Mouse (Mus musculus) liver, embryonic 16.5 days (tissue): Measurements from ENCODE around the gene Crygn. TPM values are rescaled to one million over a fixed set of nuclear protein-coding genes. Genes with fewer than 3 reads are reported as not detected.

ENCODE experiments used
- ATAC-seq: fragments of 200-750 bp; cut with Nextera tagmentation; 2 replicates; pipeline ENCODE4 v1.8.0; 2017; ENCODE audit warnings: low read depth, mild to moderate bottlenecking, moderate number of reproducible peaks, moderate library complexity
- H3K27ac ChIP-seq: fragments of 300-500 bp; sonication (generic); 2 replicates; pipeline ENCODE4 v1.5.1; 2014; ENCODE audit warnings: mild to moderate bottlenecking, low read length
- H3K27me3 ChIP-seq: fragments of 300-500 bp; sonication (generic); 2 replicates; pipeline ENCODE4 v1.6.1; 2014; ENCODE audit warnings: low read depth, low read length, mixed read lengths; ENCODE audit not compliant: control insufficient read depth, insufficient read depth
- H3K36me3 ChIP-seq: fragments of 300-500 bp; sonication (generic); 2 replicates; pipeline ENCODE4 v1.6.1; 2014; ENCODE audit warnings: mild to moderate bottlenecking; ENCODE audit not compliant: control insufficient read depth, insufficient read depth
- H3K4me1 ChIP-seq: fragments of 300-500 bp; sonication (generic); 2 replicates; pipeline ENCODE4 v1.6.1; 2014; ENCODE audit warnings: low read depth, low read length, mixed read lengths; ENCODE audit not compliant: control insufficient read depth
- H3K4me2 ChIP-seq: fragments of 300-500 bp; sonication (generic); 2 replicates; pipeline ENCODE4 v1.6.1; 2014; ENCODE audit warnings: low read depth, low read length, mixed read lengths
- H3K4me3 ChIP-seq: fragments of 300-500 bp; sonication (generic); 2 replicates; pipeline ENCODE4 v1.5.1; 2014; ENCODE audit warnings: low read depth, mild to moderate bottlenecking, low read length
- H3K9ac ChIP-seq: fragments of 300-500 bp; sonication (generic); 2 replicates; pipeline ENCODE4 v1.6.1; 2014; ENCODE audit warnings: low read depth, low read length
- H3K9me3 ChIP-seq: fragments of 300-500 bp; sonication (generic); replicated peaks from 2 replicates; pipeline ENCODE4 v1.6.1; 2016; ENCODE audit warnings: low read length; ENCODE audit not compliant: control insufficient read depth
- WGBS: fragments of 180-500 bp; shearing (Covaris S2); extraction: QIAGEN DNeasy Blood & Tissue Kit; methylation state at CpG from one replicate; pipeline ENCODE4 v1.1.7; 2014; ENCODE audit not compliant: insufficient replicate concordance; 5-methylcytosine and 5-hydroxymethylcytosine counted together
- polyA plus RNA-seq: library from polyadenylated mRNA; unstranded; fragments of >200 nt; fragmentation: Nextera tagmentation; extraction: Ambion mirVana; gene quantifications from 2 replicates; pipeline ENCODE4 v1.2.1, GENCODE M21; 2015

Gene Crygn
- polyA plus RNA-seq, 1 experiment from 2014 or later = 0.50 TPM

DNA sequence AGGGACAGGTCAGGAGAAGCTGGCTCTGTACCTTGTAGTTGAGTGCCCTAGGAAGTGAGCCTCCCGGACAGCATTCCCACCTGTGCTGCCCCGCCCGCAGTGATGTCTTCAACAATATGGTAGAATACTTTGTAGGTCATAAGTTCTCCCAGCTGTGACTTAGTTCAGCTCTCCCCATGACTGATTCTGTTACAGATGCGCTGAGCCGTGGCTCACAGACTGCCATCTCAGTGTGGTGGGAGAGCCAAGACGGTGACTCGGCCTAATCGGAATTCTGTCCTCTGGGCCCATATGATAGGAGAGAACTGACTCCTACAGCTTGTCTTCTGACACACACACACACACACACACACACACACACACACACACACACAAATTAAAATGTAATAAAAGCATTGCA is 53.2 kb downstream of the Crygn start:
- 87% methylated on average over 8 of the region's 8 CpGs for WGBS
- H3K36me3 ChIP-seq = peaks cover 32% of the 10 kb centered on the region
- no peak overlapping the region for H3K27ac ChIP-seq
- no peaks in the 10 kb centered on the region for H3K9me3 ChIP-seq
- ATAC-seq = no peak
- no peaks in the 10 kb centered on the region for H3K27me3 ChIP-seq
- H3K4me1 ChIP-seq = no peaks in the 10 kb centered on the region
- no peak overlapping the region for H3K4me3 ChIP-seq
- H3K4me2 ChIP-seq = no peak overlapping the region
- H3K9ac ChIP-seq = no peak overlapping the region

DNA sequence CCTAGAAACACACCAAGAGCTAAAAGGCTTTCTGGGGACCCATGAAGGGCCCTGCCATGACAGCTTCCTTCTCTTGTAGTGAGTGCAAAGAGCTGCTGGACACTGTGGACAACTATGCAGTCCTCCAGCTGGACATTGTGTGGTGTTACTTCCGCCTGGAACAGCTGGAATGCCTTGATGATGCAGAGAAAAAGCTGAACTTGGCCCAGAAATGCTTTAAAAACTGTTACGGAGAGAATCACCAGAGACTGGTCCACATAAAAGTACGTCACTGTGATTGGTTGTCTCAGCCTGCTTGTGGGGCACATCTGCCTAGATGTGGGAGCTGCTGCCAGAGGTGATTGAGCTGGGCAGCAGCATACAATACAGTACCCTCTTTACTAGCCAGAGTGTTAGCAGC is 56.5 kb downstream of the Crygn start:
- Histone ChIP-seq H3K4me2 (no peak overlapping the region), H3K27ac (no peak overlapping the region), H3K9ac (no peak overlapping the region)

More for the DNA sequence above, 56.5 kb downstream of the Crygn start:
- ATAC-seq = no peak
- H3K4me1 ChIP-seq = no peaks in the 10 kb centered on the region
- WGBS = 71% methylated on average over 3 of the region's 3 CpGs
- no peak overlapping the region for H3K4me3 ChIP-seq
- no peaks in the 10 kb centered on the region for H3K27me3 ChIP-seq
- no peaks in the 10 kb centered on the region for H3K9me3 ChIP-seq
- H3K36me3 ChIP-seq = peaks cover 39% of the 10 kb centered on the region

Other genes starting within 250 kb of the Crygn start
- not detected in 2 replicates for gene Gbx1, start 230.8 kb downstream of the Crygn start, polyA plus RNA-seq
- gene Asb10, start 217.0 kb downstream of the Crygn start, polyA plus RNA-seq = 0.07 TPM in 1 of 2 replicates, not detected in the other
- not detected in 2 replicates for gene 4931409K22Rik, start 201.2 kb downstream of the Crygn start, polyA plus RNA-seq
- 36.2 and 36.9 TPM in 2 replicates for gene Abcf2, start 180.5 kb downstream of the Crygn start, polyA plus RNA-seq
- gene Chpf2, start 171.3 kb downstream of the Crygn start, polyA plus RNA-seq = 10.7 and 11.3 TPM in 2 replicates
- 0.55 and 1.3 TPM in 2 replicates for gene Smarcd3, start 133.6 kb downstream of the Crygn start, polyA plus RNA-seq
- gene Nub1, start 72.5 kb downstream of the Crygn start, polyA plus RNA-seq = 12.0 and 13.6 TPM in 2 replicates
- 0.99 and 1.0 TPM in 2 replicates for gene Wdr86, start 27.3 kb downstream of the Crygn start, polyA plus RNA-seq
- 70.0 and 70.1 TPM in 2 replicates for gene Rheb, start 84.6 kb upstream of the Crygn start, polyA plus RNA-seq